Mouse (Mus musculus): ENCODE data around the gene Cs. TPM values are rescaled to one million over a fixed set of nuclear protein-coding genes. Genes with fewer than 3 reads are reported as not detected.

Cs gene
- total and polyA plus RNA-seq, 3 experiments, result 947 to 1,148 (median 1,091) TPM

DNA sequence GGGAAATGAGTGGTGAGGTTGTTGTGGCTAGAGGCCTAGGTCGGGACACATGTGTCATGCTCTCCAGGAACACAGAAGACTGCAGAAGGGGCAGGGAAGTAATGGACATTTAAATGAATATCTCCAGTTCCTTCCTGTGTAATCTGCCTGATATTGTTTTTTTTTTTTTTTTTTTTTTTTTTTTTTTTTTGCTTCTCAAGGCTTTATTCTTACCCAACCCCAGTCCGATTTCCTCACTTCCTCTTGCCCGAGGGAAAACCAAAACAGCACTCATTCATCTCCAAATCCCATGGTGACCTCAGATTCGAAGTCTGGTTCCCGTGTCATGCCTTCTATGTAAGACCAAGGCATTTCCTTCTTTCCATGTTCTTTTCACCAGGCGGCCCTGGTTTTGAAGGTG, 39.3 kb upstream of the Cs start:
- no peaks in the 10 kb centered on the region for H3K79me2 ChIP-seq (replicated peaks; ENCODE audit: control insufficient read depth, insufficient read depth, low read length)
- no peak for DNase-seq
- WGBS, result 36% methylated on average over 6 of the region's 6 CpGs
- intact Hi-C loops (cut with DNase I), result no loop called here
- no peaks in the 10 kb centered on the region for H3K27me3 ChIP-seq (ENCODE audit: control insufficient read depth, insufficient read depth, low read length)
- H3K4me1 ChIP-seq (ENCODE audit: control insufficient read depth, insufficient read depth, low read length), result peaks cover 2% of the 10 kb centered on the region
- no peak overlapping the region for H3K4me3 ChIP-seq
- no peak for TF ChIP-seq POLR2A (IDR thresholded peaks at IDR 0.05; ENCODE audit: insufficient read depth, low read depth, low read length)
- TF ChIP-seq CTCF (IDR thresholded peaks at IDR 0.05), result no peak
- no peak for TF ChIP-seq EP300 (IDR thresholded peaks at IDR 0.05; ENCODE audit: insufficient read depth, low read depth, low read length)
- 0 out of 2 replicates have a peak, but pooled peaks cover 2% of the 10 kb centered on the region for H3K36me3 ChIP-seq (ENCODE audit: control insufficient read depth, insufficient read depth, low read length)
- no peak overlapping the region for H3K9ac ChIP-seq (ENCODE audit: low read depth, low read length)
- no peak overlapping the region for H3K27ac ChIP-seq

DNA sequence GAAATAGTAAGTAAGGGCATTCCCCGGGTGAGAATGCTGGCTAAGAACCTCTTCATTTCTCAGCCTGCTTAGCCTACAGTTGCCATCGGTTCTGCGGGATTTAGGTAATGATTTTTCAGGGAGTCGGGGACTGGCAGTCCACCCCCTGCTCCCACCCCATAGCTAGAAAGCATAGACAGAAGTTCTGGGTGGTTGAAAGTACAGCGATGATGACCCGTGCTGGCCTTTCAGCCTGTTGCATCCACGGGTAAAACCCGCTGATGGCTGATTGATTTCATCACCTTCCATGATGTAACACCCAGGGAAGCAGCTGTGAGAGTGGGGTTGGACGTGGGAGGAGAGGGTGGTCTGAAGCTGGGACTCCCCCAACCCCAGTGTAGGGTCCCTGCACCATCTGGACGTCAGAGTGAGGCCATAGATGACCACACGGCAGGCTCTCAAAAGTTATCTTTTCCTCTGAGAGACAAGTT, 38.8 kb upstream of the Cs start, which contains the start of gene Il23a:
Gene Il23a, minus strand, starts transcription at position 51 of the 470 bp plus-strand sequence.
- Histone ChIP-seq H3K4me3 (no peak within 1 kb of the TSS), H3K9ac (ENCODE audit: low read depth, low read length) (no peak within 1 kb of the TSS), H3K4me1 (ENCODE audit: control insufficient read depth, insufficient read depth, low read length) (peaks cover 3% of the 10 kb centered on the region), H3K79me2 (replicated peaks; ENCODE audit: control insufficient read depth, insufficient read depth, low read length) (no peaks in the 10 kb centered on the region), H3K27me3 (ENCODE audit: control insufficient read depth, insufficient read depth, low read length) (no peaks in the 10 kb centered on the region), H3K36me3 (ENCODE audit: control insufficient read depth, insufficient read depth, low read length) (0 out of 2 replicates have a peak, but pooled peaks cover 2% of the 10 kb centered on the region), H3K27ac (no peak within 1 kb of the TSS)
- TF ChIP-seq CTCF (IDR thresholded peaks at IDR 0.05) (no peak), POLR2A (IDR thresholded peaks at IDR 0.05; ENCODE audit: insufficient read depth, low read depth, low read length) (no peak), EP300 (IDR thresholded peaks at IDR 0.05; ENCODE audit: insufficient read depth, low read depth, low read length) (no peak)
- no peak for DNase-seq
- WGBS, result 73% methylated on average over 11 of the region's 11 CpGs
- intact Hi-C loops (cut with DNase I), result no loop called here

GRCm38 (mm10) chr10:128302357-128302756, 35.2 kb upstream of the Cs start:
- Histone ChIP-seq H3K79me2 (replicated peaks; ENCODE audit: control insufficient read depth, insufficient read depth, low read length) (no peaks in the 10 kb centered on the region), H3K27ac (peak overlapping the region; percentile 100), H3K9ac (ENCODE audit: low read depth, low read length) (peak overlapping the region; percentile 75), H3K4me3 (peak overlapping the region; percentile 88), H3K36me3 (ENCODE audit: control insufficient read depth, insufficient read depth, low read length) (0 out of 2 replicates have a peak, but pooled peaks cover 2% of the 10 kb centered on the region), H3K27me3 (ENCODE audit: control insufficient read depth, insufficient read depth, low read length) (no peaks in the 10 kb centered on the region), H3K4me1 (ENCODE audit: control insufficient read depth, insufficient read depth, low read length) (peaks cover 8% of the 10 kb centered on the region)
- intact Hi-C loops (cut with DNase I), result loop anchor here (5.0 kb wide), 1 partner anchor 325 kb away; the partner anchor contains the start of gene Rps26
- TF ChIP-seq EP300 (IDR thresholded peaks at IDR 0.05; ENCODE audit: insufficient read depth, low read depth, low read length), result no peak
- no peak for TF ChIP-seq POLR2A (IDR thresholded peaks at IDR 0.05; ENCODE audit: insufficient read depth, low read depth, low read length)
- no peak for TF ChIP-seq CTCF (IDR thresholded peaks at IDR 0.05)
- 21% methylated on average over 3 of the region's 3 CpGs for WGBS
- no peak for DNase-seq

GRCm38 (mm10) chr10:128302785-128303125, 34.8 kb upstream of the Cs start:
- no peaks in the 10 kb centered on the region for H3K27me3 ChIP-seq (ENCODE audit: control insufficient read depth, insufficient read depth, low read length)
- peak overlapping the region; percentile 75 for H3K9ac ChIP-seq (ENCODE audit: low read depth, low read length)
- no peaks in the 10 kb centered on the region for H3K79me2 ChIP-seq (replicated peaks; ENCODE audit: control insufficient read depth, insufficient read depth, low read length)
- intact Hi-C loops (cut with DNase I), result loop anchor here (5.0 kb wide), 1 partner anchor 325 kb away; the partner anchor contains the start of gene Rps26
- TF ChIP-seq POLR2A (IDR thresholded peaks at IDR 0.05; ENCODE audit: insufficient read depth, low read depth, low read length) (no peak), CTCF (IDR thresholded peaks at IDR 0.05) (no peak), EP300 (IDR thresholded peaks at IDR 0.05; ENCODE audit: insufficient read depth, low read depth, low read length) (no peak)
- H3K4me1 ChIP-seq (ENCODE audit: control insufficient read depth, insufficient read depth, low read length), result peaks cover 7% of the 10 kb centered on the region
- DNase-seq, result no peak
- peak overlapping the region; percentile 100 for H3K27ac ChIP-seq
- H3K36me3 ChIP-seq (ENCODE audit: control insufficient read depth, insufficient read depth, low read length), result 0 out of 2 replicates have a peak, but pooled peaks cover 2% of the 10 kb centered on the region
- 0% methylated on average over 9 of the region's 9 CpGs for WGBS
- peak overlapping the region; percentile 88 for H3K4me3 ChIP-seq

DNA sequence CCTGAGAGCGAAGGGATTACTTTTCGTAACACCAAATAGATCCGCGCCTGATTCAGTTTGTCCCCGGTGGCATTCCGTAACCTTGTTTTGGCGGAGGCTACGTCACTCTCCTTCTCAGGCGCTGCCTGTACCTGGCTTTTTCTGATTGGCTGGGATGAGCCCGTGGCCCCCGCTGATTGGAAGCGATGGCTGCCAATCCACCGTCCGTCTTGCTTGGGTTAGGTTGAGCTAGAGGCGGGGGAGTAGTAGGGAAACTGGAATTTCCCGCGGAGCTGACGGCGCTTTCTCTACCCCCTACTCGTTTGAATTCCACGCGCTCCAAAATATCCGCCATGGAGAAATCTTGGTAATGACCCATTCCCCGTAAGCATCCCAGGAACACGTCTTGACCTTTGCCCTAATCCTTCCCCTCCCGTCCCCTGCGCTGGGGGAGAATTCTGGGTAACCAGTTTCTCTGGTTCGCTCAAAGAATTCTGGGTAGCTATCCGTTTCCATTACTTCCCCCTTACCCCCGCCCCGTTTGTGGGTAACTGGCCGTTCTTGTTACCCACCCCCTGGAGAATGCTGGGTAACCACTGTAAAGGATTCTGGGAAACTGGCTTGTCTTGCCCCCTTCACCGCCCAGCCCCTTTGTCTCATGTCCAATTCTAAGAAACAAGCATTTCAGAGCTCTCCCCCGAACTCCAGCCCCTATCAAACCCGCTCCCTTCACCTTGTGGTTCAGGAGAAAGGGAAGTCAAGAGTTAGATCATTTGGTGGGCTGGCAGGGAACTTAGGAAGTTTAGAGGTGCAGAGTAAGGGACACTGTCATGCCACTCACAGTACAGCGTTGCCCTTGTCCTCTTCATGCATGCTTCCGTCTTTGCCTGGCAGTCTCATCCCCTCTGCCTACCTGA, 34.2 kb upstream of the Cs start, which contains the start of gene Pan2:
Gene Pan2, plus strand, starts transcription at position 210 of the 896 bp plus-strand sequence.
- Histone ChIP-seq H3K9ac (ENCODE audit: low read depth, low read length) (peak within 1 kb of the TSS; percentile 75), H3K4me1 (ENCODE audit: control insufficient read depth, insufficient read depth, low read length) (peaks cover 6% of the 10 kb centered on the region), H3K27ac (peak within 1 kb of the TSS; percentile 100), H3K36me3 (ENCODE audit: control insufficient read depth, insufficient read depth, low read length) (0 out of 2 replicates have a peak, but pooled peaks cover 2% of the 10 kb centered on the region), H3K4me3 (peak within 1 kb of the TSS; percentile 88), H3K27me3 (ENCODE audit: control insufficient read depth, insufficient read depth, low read length) (no peaks in the 10 kb centered on the region), H3K79me2 (replicated peaks; ENCODE audit: control insufficient read depth, insufficient read depth, low read length) (no peaks in the 10 kb centered on the region)
- peak; percentile 100 for DNase-seq
- intact Hi-C loops (cut with DNase I), result loop anchor here (5.0 kb wide), 1 partner anchor 324 kb away; the partner anchor contains the start of gene Rps26
- WGBS, result under 1% methylated on average over 37 of the region's 37 CpGs
- TF ChIP-seq POLR2A (IDR thresholded peaks at IDR 0.05; ENCODE audit: insufficient read depth, low read depth, low read length) (peak; percentile 74), EP300 (IDR thresholded peaks at IDR 0.05; ENCODE audit: insufficient read depth, low read depth, low read length) (peak; percentile 41; the same call in 1 of the 2 replicates), CTCF (IDR thresholded peaks at IDR 0.05) (no peak)
